9 mouse cellular contexts compared by ENCODE assay signal in the genomic region with DNA sequence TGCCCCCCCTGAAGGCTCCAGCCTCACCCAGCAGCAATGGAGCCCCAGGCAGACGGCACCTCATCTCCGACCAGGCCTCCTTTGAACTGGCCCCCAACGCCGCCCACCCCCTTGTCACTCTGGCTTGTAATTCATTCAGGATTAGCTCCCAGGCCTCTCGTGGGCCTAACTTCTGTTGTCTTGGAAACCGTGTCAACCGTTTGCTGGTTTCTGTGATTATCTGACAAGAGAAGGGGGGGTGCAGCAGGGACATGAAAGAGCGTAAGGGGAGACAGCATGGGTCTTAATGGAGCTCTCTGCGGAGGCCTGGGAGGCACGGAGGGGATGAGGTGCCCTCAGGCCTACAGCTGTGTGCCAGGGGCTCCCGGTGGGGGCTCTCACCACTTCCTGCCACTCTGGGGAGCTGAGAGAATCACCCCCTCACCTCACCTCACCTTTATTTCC.
DNase-seq lines count a peak whose midpoint lies in the region; ATAC-seq and TF ChIP-seq lines count a peak whose summit lies in the region.
"Had no signal": no experiment of that assay in that cellular context is flagged by ENCODE, and none has a peak within 500 bp of the region (broad histone marks: within the 10 kb centered on the region; RNA-seq: fewer than 3 reads in every experiment).

No protein-coding gene starts in this region.

- TF ChIP-seq EP300 in stomach, postnatal 0 days (optimal IDR thresholded peaks at IDR 0.05), result no peak

- peak overlapping the region; percentile 19; the same call in 1 of the 2 replicates for H3K4me2 ChIP-seq in intestine, embryonic 16.5 days (ENCODE audit: low read depth, low read length)
- no peak overlapping the region for H3K4me2 ChIP-seq in intestine, postnatal 0 days (replicated peaks; ENCODE audit: low read depth)
- H3K4me2 ChIP-seq in liver, embryonic 15.5 days, result peak overlapping the region; percentile 90
- no peak overlapping the region for H3K4me2 ChIP-seq in stomach, postnatal 0 days (replicated peaks; ENCODE audit: low read depth)

- peak overlapping the region; percentile 27 for H3K9ac ChIP-seq in intestine, embryonic 16.5 days (ENCODE audit: low read depth, low read length)
- no peak overlapping the region for H3K9ac ChIP-seq in intestine, postnatal 0 days (ENCODE audit: low read depth, low read length)
- peak overlapping the region; percentile 52 for H3K9ac ChIP-seq in liver, embryonic 15.5 days
- H3K9ac ChIP-seq in stomach, postnatal 0 days (ENCODE audit: low read length), result no peak overlapping the region

- 45% methylated on average over 11 of the region's 11 CpGs for WGBS in intestine, embryonic 16.5 days
- WGBS in intestine, postnatal 0 days, result 66% methylated on average over 11 of the region's 11 CpGs
- whole genome bisulfite sequencing in forebrain, embryonic 10.5 days, result 11% methylated on average over 11 of the region's 11 CpGs
- 14% methylated on average over 11 of the region's 11 CpGs for WGBS in liver, embryonic 15.5 days (ENCODE audit: insufficient replicate concordance)
- WGBS in stomach, postnatal 0 days, result 55% methylated on average over 11 of the region's 11 CpGs

- no peak for TF ChIP-seq CTCF in intestine, postnatal 0 days (IDR thresholded peaks at IDR 0.05; ENCODE audit: low read depth)
- no peak for TF ChIP-seq CTCF in stomach, postnatal 0 days (IDR thresholded peaks at IDR 0.05; ENCODE audit: low read depth)

- H3K27me3 ChIP-seq in intestine, embryonic 16.5 days (replicated peaks; ENCODE audit: control insufficient read depth, insufficient read depth, low read length), result no peaks in the 10 kb centered on the region
- no peaks in the 10 kb centered on the region for H3K27me3 ChIP-seq in intestine, postnatal 0 days (replicated peaks; ENCODE audit: control insufficient read depth, insufficient read depth, low read length)
- peaks cover 46% of the 10 kb centered on the region for H3K27me3 ChIP-seq in forebrain, embryonic 10.5 days (ENCODE audit: poor library complexity, severe bottlenecking)
- H3K27me3 ChIP-seq in liver, embryonic 15.5 days, result no peaks in the 10 kb centered on the region
- no peaks in the 10 kb centered on the region for H3K27me3 ChIP-seq in stomach, postnatal 0 days (ENCODE audit: control insufficient read depth, insufficient read depth, low read length)
- H3K27me3 ChIP-seq: Patski had no signal

- no peaks in the 10 kb centered on the region for H3K9me3 ChIP-seq in intestine, embryonic 16.5 days (ENCODE audit: control insufficient read depth, low read length)
- no peaks in the 10 kb centered on the region for H3K9me3 ChIP-seq in intestine, postnatal 0 days (ENCODE audit: control insufficient read depth)
- no peaks in the 10 kb centered on the region for H3K9me3 ChIP-seq in forebrain, embryonic 10.5 days
- H3K9me3 ChIP-seq in liver, embryonic 15.5 days (replicated peaks), result no peaks in the 10 kb centered on the region
- H3K9me3 ChIP-seq in stomach, postnatal 0 days (ENCODE audit: control insufficient read depth, low read length), result no peaks in the 10 kb centered on the region

- peaks cover 78% of the 10 kb centered on the region for H3K4me1 ChIP-seq in intestine, embryonic 16.5 days (ENCODE audit: control insufficient read depth, insufficient read depth, low read length)
- peaks cover 38% of the 10 kb centered on the region for H3K4me1 ChIP-seq in intestine, postnatal 0 days (replicated peaks; ENCODE audit: control insufficient read depth, insufficient read depth, low read length)
- H3K4me1 ChIP-seq in forebrain, embryonic 10.5 days, result peaks cover 98% of the 10 kb centered on the region
- peaks cover 99% of the 10 kb centered on the region for H3K4me1 ChIP-seq in liver, embryonic 15.5 days (replicated peaks)
- H3K4me1 ChIP-seq in stomach, postnatal 0 days (replicated peaks; ENCODE audit: control insufficient read depth, insufficient read depth), result peaks cover 14% of the 10 kb centered on the region

- no peak overlapping the region for H3K4me3 ChIP-seq in intestine, embryonic 16.5 days (ENCODE audit: low read length)
- H3K4me3 ChIP-seq in intestine, postnatal 0 days (ENCODE audit: low read depth, low read length), result no peak overlapping the region
- H3K4me3 ChIP-seq in forebrain, embryonic 10.5 days, result peak overlapping the region; percentile 39
- peak overlapping the region; percentile 54 for H3K4me3 ChIP-seq in liver, embryonic 15.5 days (replicated peaks)
- H3K4me3 ChIP-seq in stomach, postnatal 0 days (ENCODE audit: low read depth, low read length), result no peak overlapping the region

- no peak for ATAC-seq in intestine, embryonic 16.5 days
- ATAC-seq in intestine, postnatal 0 days, result no peak
- ATAC-seq in liver, embryonic 15.5 days (ENCODE audit: insufficient read depth), result no peak
- ATAC-seq in stomach, postnatal 0 days (ENCODE audit: low FRiP score, low TSS enrichment), result no peak

- H3K36me3 ChIP-seq in intestine, embryonic 16.5 days (ENCODE audit: control insufficient read depth, insufficient read depth, low read length), result no peaks in the 10 kb centered on the region
- no peaks in the 10 kb centered on the region for H3K36me3 ChIP-seq in intestine, postnatal 0 days (ENCODE audit: control insufficient read depth, insufficient read depth)
- H3K36me3 ChIP-seq in forebrain, embryonic 10.5 days (replicated peaks), result 0 out of 2 replicates have a peak, but pooled peaks cover 2% of the 10 kb centered on the region
- 0 out of 2 replicates have a peak, but pooled peaks cover 11% of the 10 kb centered on the region for H3K36me3 ChIP-seq in liver, embryonic 15.5 days (replicated peaks)
- H3K36me3 ChIP-seq in stomach, postnatal 0 days (ENCODE audit: control insufficient read depth, insufficient read depth, low read length), result no peaks in the 10 kb centered on the region

- peak overlapping the region; percentile 53 for H3K27ac ChIP-seq in intestine, embryonic 16.5 days (ENCODE audit: low read length)
- no peak overlapping the region for H3K27ac ChIP-seq in intestine, postnatal 0 days (ENCODE audit: low read depth, low read length)
- peak overlapping the region; percentile 84 for H3K27ac ChIP-seq in forebrain, embryonic 10.5 days
- peak overlapping the region; percentile 89 for H3K27ac ChIP-seq in liver, embryonic 15.5 days (replicated peaks)
- 0 out of 2 replicates have a peak overlapping the region, but pooled peaks have one; percentile 14 for H3K27ac ChIP-seq in stomach, postnatal 0 days (replicated peaks)

- peak; percentile 71 for DNase-seq in forebrain, embryonic 10.5 days (ENCODE audit: extremely low spot score, low spot score)
- DNase-seq in stomach, postnatal 0 days (ENCODE audit: low spot score), result no peak
- DNase-seq in testis, postnatal 14 days (ENCODE audit: low spot score), result no peak
- no peak for DNase-seq in urinary bladder, adult 2 months (ENCODE audit: low spot score)
- DNase-seq in natural killer cell, adult 2 months (ENCODE audit: low spot score in 2 of 2), result no peak

Comparison
In these comparisons a context has a peak if more than half of its experiments do, and no peak if none do; other contexts are left out.
1. H3K4me2 ChIP-seq: peak in intestine, embryonic 16.5 days (single experiment) and liver, embryonic 15.5 days (single experiment); none in intestine, postnatal 0 days (single experiment) and stomach, postnatal 0 days (single experiment).
2. H3K9ac ChIP-seq: peak in intestine, embryonic 16.5 days (single experiment) and liver, embryonic 15.5 days (single experiment); none in intestine, postnatal 0 days (single experiment) and stomach, postnatal 0 days (single experiment).
3. H3K4me3 ChIP-seq: peak in forebrain, embryonic 10.5 days (single experiment) and liver, embryonic 15.5 days (single experiment); none in intestine, embryonic 16.5 days (single experiment), intestine, postnatal 0 days (single experiment) and stomach, postnatal 0 days (single experiment).